Mouse (Mus musculus): ENCODE data around the gene Cox5b. TPM values are rescaled to one million over a fixed set of nuclear protein-coding genes. Genes with fewer than 3 reads are reported as not detected.
A peak's percentile ranks its signal among the peaks of the same experiment; 100 is the strongest.

Cox5b gene
- polyA plus RNA-seq, 2 experiments from 2014 or later, result 191 to 317 TPM

- no peak for ATAC-seq
These were observed 496 bp upstream of the Cox5b start for GRCm38 (mm10) chr1:36690671-36691235.

GRCm38 (mm10) chr1:36694871-36695270 is 3.6 kb downstream of the Cox5b start:
- no peak for ATAC-seq

DNA sequence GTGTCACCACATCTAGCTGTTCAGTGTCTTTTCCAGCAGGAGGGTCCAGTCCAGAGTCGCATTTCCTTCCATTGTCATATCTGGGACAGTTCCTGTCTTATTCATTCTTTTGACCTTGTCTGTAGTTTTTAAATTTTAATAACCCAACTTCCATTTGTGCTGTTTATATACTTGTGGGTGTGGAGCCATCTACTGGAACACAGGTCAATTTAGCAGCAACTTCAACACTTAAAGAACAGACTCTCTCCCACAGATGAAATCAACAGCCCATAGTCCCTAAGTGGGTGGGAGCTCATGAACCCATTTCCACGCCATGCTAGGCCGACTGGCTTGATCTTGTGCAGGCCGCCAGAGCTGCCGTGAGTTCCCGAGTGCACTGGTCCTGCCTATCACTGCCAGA is 5.2 kb downstream of the Cox5b start:
- ATAC-seq, result no peak

GRCm38 (mm10) chr1:36697030-36697429 is 5.8 kb downstream of the Cox5b start:
- no peak for ATAC-seq

GRCm38 (mm10) chr1:36707166-36707565 is 15.9 kb downstream of the Cox5b start:
- ATAC-seq, result no peak

DNA sequence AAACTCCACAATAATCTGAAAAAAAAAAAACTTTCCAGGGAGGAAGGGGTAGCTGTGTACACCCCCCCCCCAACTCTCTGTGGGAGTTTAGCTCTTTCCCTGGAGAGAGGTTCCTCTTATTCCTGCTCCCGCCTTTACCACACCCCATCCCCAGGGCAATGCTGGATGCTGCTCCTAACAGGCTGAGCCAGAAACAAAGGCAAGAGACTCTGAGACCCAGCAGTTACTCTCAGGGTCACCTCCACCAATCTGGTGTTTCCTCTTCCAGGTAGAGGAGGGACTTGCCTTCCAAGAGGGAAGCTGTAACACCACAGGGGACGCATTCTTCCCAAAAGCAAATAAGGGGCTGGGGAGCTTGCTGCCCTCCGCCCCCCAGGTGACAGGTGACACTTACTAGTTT is 16.5 kb downstream of the Cox5b start:
- ATAC-seq, result no peak

DNA sequence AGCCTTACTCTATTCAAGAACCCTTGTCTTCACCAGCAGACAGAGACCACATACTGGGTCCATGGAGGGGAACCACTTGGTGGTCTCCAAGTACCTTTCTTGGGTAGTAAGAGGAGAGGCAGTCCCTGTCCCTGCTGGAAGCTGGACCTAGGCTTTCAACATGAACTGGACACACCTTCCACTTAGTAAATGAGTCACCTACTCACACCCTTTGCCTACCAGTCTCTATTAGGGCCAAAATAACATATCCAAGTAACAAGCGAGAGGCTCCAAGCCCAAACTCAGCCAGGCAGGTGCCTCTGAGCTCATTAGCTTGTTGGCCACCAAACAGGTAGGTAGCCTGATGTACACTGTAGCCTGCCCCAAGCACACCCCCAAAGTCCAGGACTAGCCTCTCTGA is 17.4 kb downstream of the Cox5b start:
- no peak for ATAC-seq

GRCm38 (mm10) chr1:36709055-36709853 is 18.0 kb downstream of the Cox5b start:
- ATAC-seq, result peak; percentile 54

GRCm38 (mm10) chr1:36709854-36710280 is 18.6 kb downstream of the Cox5b start, which contains the start of gene 4933424G06Rik:
Gene 4933424G06Rik, plus strand, starts transcription at chr1:36710149.
- peak; percentile 96 for ATAC-seq

DNA sequence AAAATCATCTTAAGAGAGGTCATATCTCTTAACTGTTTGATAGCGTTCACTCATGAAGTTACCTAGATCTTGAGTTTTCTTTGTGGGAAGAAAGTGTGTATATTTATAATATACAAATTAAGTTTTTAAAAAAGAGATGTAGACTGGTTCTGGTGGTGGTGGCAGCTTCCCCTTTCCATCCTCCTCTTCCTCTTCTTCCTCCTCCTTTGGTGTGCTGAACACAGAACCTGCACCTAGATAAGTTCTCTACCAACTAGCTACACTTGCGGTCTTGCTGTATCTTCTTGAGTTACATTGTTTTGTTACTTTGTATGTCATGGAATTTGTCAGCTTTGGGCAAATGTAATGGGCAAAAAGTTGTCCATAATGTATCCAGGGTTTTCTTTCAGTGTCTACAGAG is 19.9 kb downstream of the Cox5b start:
- no peak for ATAC-seq

DNA sequence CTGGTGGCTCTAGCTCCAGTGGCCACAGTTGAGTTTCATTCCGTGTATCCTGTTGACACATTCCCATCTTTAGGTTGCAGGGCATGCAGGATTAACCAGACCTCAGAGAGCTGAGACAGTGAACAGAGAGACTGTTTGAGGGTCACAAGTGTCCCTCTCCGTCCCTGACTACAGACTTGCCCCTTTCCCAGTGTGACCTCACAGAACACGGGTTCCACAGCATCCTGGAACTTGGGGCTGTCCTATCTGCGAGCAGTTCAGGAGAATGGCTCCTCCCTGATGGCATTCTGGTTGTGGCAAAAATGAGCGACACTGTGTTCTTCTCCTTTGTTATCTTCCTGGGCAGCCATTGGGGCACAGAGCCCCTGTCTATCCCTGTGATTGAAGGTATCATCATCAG is 23.1 kb downstream of the Cox5b start, which contains the start of gene Actr1b:
Gene Actr1b (minus strand): TSS at position 112 of the 400 bp plus-strand sequence.
- ATAC-seq, result no peak

- no peak for ATAC-seq
These were observed 27.5 kb downstream of the Cox5b start for GRCm38 (mm10) chr1:36718786-36719185.

DNA sequence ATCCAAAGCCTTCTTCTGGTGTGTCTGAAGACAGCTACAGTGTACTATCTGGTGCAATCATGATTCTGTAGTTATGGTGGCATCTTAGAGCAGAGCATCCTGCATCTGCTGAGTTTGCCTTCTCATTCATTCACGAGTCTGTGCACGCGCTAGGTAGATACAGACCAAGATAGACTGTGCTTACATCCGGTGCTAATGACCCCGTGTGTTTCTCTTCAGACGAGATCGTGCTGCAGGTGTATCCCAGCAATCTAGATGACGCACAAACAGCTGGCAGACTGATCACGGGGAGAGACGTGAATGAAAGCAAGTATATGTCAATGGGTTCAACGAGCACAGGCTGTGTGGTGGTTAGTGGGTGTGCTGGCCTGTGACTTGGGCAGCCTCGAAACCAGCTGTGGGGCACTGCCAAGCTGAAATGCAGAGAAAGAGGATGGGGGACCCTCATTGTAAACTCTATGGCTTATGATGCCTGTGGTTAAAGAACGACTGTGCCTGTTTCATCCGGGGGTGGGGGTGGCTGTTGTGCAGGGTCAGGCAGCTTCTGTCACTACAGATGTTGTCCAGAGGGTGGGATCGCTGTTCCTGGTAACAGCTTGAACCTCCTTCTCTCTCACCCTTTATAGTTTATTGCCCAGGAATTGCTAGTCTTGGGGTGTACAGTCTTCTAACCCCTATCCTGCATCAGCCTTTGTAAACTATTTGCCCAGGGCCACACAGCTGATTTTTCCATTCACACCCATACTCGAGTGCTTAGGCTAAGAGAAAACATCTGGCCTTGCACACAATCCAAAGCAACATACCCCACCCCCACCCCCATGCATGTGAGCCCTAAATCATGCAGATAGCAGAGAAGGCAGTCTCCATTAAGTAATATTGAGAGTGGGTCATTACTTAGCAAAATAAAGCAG is 32.2 kb downstream of the Cox5b start:
- peak; percentile 92 for ATAC-seq

- ATAC-seq, result no peak
These were observed 32.8 kb downstream of the Cox5b start for GRCm38 (mm10) chr1:36724057-36724431.

DNA sequence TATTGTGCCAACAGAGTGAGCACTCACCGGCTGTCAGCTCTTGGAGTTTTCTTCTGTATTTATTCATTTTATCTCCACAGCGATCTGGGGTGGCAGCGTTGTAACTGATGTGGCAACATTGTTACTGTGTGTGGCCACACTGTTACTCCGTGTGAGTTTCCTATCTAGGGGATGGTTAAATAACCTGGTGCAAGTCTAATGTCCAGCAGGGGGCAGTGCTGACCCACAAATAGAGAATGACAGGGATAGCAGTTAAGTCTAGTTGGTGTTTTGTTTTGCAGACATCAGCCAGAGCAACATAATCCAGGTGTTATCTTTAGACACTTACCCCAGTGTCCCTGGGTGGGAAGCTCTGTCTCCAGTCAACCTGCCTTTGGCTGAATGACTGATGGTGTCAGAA is 46.1 kb downstream of the Cox5b start:
- ATAC-seq, result peak; percentile 85

- ATAC-seq, result no peak
These were observed 48.0 kb downstream of the Cox5b start for GRCm38 (mm10) chr1:36739231-36739630.

DNA sequence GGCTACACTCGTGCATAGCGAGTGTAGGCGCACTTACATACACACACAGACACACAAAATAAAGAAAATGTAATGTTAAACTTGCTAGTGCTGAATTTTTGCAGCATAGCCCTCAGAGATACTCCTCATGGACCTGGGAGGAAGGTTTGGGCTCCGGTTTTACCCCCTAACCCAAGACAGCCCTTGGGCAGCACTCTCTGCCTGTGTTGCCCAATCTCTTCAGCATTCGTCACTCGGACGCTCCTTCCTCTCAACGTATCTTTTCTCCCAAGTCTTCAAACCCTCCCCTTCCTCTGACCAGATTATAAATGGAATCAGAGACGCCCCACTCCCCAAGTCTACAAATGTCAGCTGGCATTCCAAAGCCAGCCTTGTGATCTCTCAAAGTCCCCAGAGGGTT is 51.8 kb downstream of the Cox5b start:
- ATAC-seq, result no peak

Other genes with a start within 250 kb of the Cox5b start
- gene Lman2l, start 246.2 kb upstream of the Cox5b start, polyA plus RNA-seq (2017; shearing (Covaris generic)), result 10 to 100 TPM; 11.0 to 11.8 TPM
- gene Cnnm4, start 219.8 kb upstream of the Cox5b start, polyA plus RNA-seq (2017; shearing (Covaris generic)), result 10 to 100 TPM; 12.3 to 19.6 TPM
- 1 to 10 TPM; 7.5 to 7.6 TPM for gene Cnnm3, start 179.6 kb upstream of the Cox5b start, polyA plus RNA-seq (2017; shearing (Covaris generic))
- 100 to 1,000 TPM in 1 of 2 experiments, 10 to 100 TPM in 1; 39.3 to 112 TPM for gene Ankrd23, start 154.6 kb upstream of the Cox5b start, polyA plus RNA-seq (2017; shearing (Covaris generic))
- gene Gm42417, start 152.0 kb upstream of the Cox5b start, polyA plus RNA-seq (2017; shearing (Covaris generic)), result 1 to 10 TPM in 1 of 2 experiments, not detected in 1; 2.3 TPM
- 10 to 100 TPM; 19.4 to 23.9 TPM for gene Ankrd39, start 144.0 kb upstream of the Cox5b start, polyA plus RNA-seq (2017; shearing (Covaris generic))
- gene Sema4c, start 133.1 kb upstream of the Cox5b start, polyA plus RNA-seq (2017; shearing (Covaris generic)), result under 1 TPM in 1 of 2 experiments, not detected in 1; 0.22 TPM
- not detected for gene Fam178b, start 8.3 kb upstream of the Cox5b start, polyA plus RNA-seq (2017; shearing (Covaris generic))
- not detected for gene 4933424G06Rik, start 18.7 kb downstream of the Cox5b start, polyA plus RNA-seq (2017; shearing (Covaris generic))
- gene Actr1b, start 23.0 kb downstream of the Cox5b start, polyA plus RNA-seq (2017; shearing (Covaris generic)), result 10 to 100 TPM; 39.0 to 63.5 TPM
- gene Zap70, start 70.3 kb downstream of the Cox5b start, polyA plus RNA-seq (2017; shearing (Covaris generic)), result 100 to 1,000 TPM; 178 to 289 TPM